Mouse (Mus musculus) lung, embryonic 14.5 days (tissue): ENCODE results near the gene Ypel2. TPM values are rescaled to one million over a fixed set of nuclear protein-coding genes. Genes with fewer than 3 reads are reported as not detected.

Source experiments
- ATAC-seq: fragments of 200-750 bp; cut with Nextera tagmentation; 2 replicates; pipeline ENCODE4 v1.8.0; 2017; ENCODE audit warnings: mild to moderate bottlenecking, moderate TSS enrichment, moderate library complexity; ENCODE audit not compliant: insufficient read depth
- DNase-seq: peaks from one replicate; pipeline ENCODE4 v3.0.0-alpha.2; 2015
- H3K27ac ChIP-seq: fragments of 300-500 bp; sonication (generic); 2 replicates; pipeline ENCODE4 v1.5.1; 2014; ENCODE audit warnings: low read depth, mild to moderate bottlenecking, moderate library complexity
- H3K27me3 ChIP-seq: fragments of 300-500 bp; sonication (generic); 2 replicates; pipeline ENCODE4 v1.6.1; 2014; ENCODE audit warnings: low read length, control low read depth; ENCODE audit not compliant: insufficient read depth
- H3K36me3 ChIP-seq: fragments of 300-500 bp; sonication (generic); 2 replicates; pipeline ENCODE4 v1.6.1; 2014; ENCODE audit warnings: control low read depth; ENCODE audit not compliant: insufficient read depth
- H3K4me1 ChIP-seq: fragments of 300-500 bp; sonication (generic); 2 replicates; pipeline ENCODE4 v1.6.1; 2014; ENCODE audit warnings: antibody characterized with exemption, control low read depth; ENCODE audit not compliant: insufficient read depth
- H3K4me2 ChIP-seq: fragments of 300-500 bp; sonication (generic); 2 replicates; pipeline ENCODE4 v1.6.1; 2014; ENCODE audit warnings: mild to moderate bottlenecking
- H3K4me3 ChIP-seq: fragments of 300-500 bp; sonication (generic); 2 replicates; pipeline ENCODE4 v1.5.1; 2014; ENCODE audit warnings: low read depth, low read length
- H3K9ac ChIP-seq: fragments of 300-500 bp; sonication (generic); 2 replicates; pipeline ENCODE4 v1.6.1; 2014
- H3K9me3 ChIP-seq: fragments of 300-500 bp; sonication (generic); 2 replicates; pipeline ENCODE4 v1.6.1; 2016; ENCODE audit warnings: low read depth, low read length, control low read depth
- CTCF ChIP-seq: IDR thresholded peaks from 2 replicates; pipeline ENCODE4 v1.5.1; 2016; ENCODE audit warnings: antibody characterized with exemption, low read depth
- WGBS: fragments of 180-500 bp; shearing (Covaris S2); extraction: QIAGEN DNeasy Blood & Tissue Kit; methylation state at CpG from one replicate; pipeline ENCODE4 v1.1.7; 2014; 5-methylcytosine and 5-hydroxymethylcytosine counted together
- polyA plus RNA-seq: library from polyadenylated mRNA; unstranded; fragments of >200 nt; fragmentation: Nextera tagmentation; extraction: Ambion mirVana; gene quantifications from 2 replicates; pipeline ENCODE4 v1.2.1, GENCODE M21; 2014

Gene Ypel2
- polyA plus RNA-seq, 1 experiment from 2014 or later: 6.8 TPM

- DNase-seq (no peak), ATAC-seq (no peak)
- H3K9ac ChIP-seq: no peak overlapping the region
- H3K27ac ChIP-seq: no peak overlapping the region
- 58% methylated on average over 8 of the region's 8 CpGs for WGBS
- no peaks in the 10 kb centered on the region for H3K9me3 ChIP-seq
- H3K4me1 ChIP-seq: peaks cover 5% of the 10 kb centered on the region
- H3K36me3 ChIP-seq: peaks cover 33% of the 10 kb centered on the region; the same call in 1 of the 2 replicates
- no peak for TF ChIP-seq CTCF
- H3K4me3 ChIP-seq: no peak overlapping the region
- no peak overlapping the region for H3K4me2 ChIP-seq
- H3K27me3 ChIP-seq: no peaks in the 10 kb centered on the region
Measured at GRCm38 (mm10) chr11:86945058-86945457, 48.4 kb downstream of the Ypel2 start.

GRCm38 (mm10) chr11:86944539-86944938 is 49.0 kb downstream of the Ypel2 start:
- Histone ChIP-seq H3K4me3 (no peak overlapping the region), H3K27ac (peak overlapping the region; percentile 64; the same call in 1 of the 2 replicates), H3K9me3 (no peaks in the 10 kb centered on the region), H3K4me1 (peaks cover 5% of the 10 kb centered on the region), H3K4me2 (no peak overlapping the region), H3K27me3 (no peaks in the 10 kb centered on the region), H3K9ac (no peak overlapping the region), H3K36me3 (peaks cover 32% of the 10 kb centered on the region; the same call in 1 of the 2 replicates)
- DNase-seq (peak; percentile 76), ATAC-seq (peak; percentile 60; the same call in 1 of the 2 replicates)
- no peak for TF ChIP-seq CTCF
- 46% methylated on average over 8 of the region's 8 CpGs for WGBS

GRCm38 (mm10) chr11:86941904-86942303 is 51.6 kb downstream of the Ypel2 start:
- Histone ChIP-seq H3K9ac (no peak overlapping the region), H3K4me2 (no peak overlapping the region), H3K36me3 (peaks cover 32% of the 10 kb centered on the region; the same call in 1 of the 2 replicates), H3K9me3 (no peaks in the 10 kb centered on the region), H3K27me3 (no peaks in the 10 kb centered on the region), H3K4me3 (no peak overlapping the region), H3K27ac (no peak overlapping the region), H3K4me1 (peaks cover 5% of the 10 kb centered on the region)
- ATAC-seq: no peak
- no peak for DNase-seq
- WGBS: 78% methylated on average over 8 of the region's 8 CpGs
- no peak for TF ChIP-seq CTCF

- Histone ChIP-seq H3K36me3 (peaks cover 32% of the 10 kb centered on the region; the same call in 1 of the 2 replicates), H3K4me2 (no peak overlapping the region), H3K4me1 (no peaks in the 10 kb centered on the region; the same call in 1 of the 2 replicates), H3K27ac (no peak overlapping the region), H3K9me3 (no peaks in the 10 kb centered on the region), H3K4me3 (no peak overlapping the region), H3K9ac (no peak overlapping the region), H3K27me3 (no peaks in the 10 kb centered on the region)
- DNase-seq: no peak
- 62% methylated on average over 6 of the region's 6 CpGs for WGBS
- TF ChIP-seq CTCF: no peak
- ATAC-seq: no peak
Measured at GRCm38 (mm10) chr11:86939503-86939902, 54.0 kb downstream of the Ypel2 start.

GRCm38 (mm10) chr11:86938551-86938950 is 55.0 kb downstream of the Ypel2 start:
- no peak for DNase-seq
- no peaks in the 10 kb centered on the region for H3K4me1 ChIP-seq
- ATAC-seq: no peak
- no peak overlapping the region for H3K9ac ChIP-seq
- H3K36me3 ChIP-seq: peaks cover 24% of the 10 kb centered on the region; the same call in 1 of the 2 replicates
- WGBS: 50% methylated on average over 3 of the region's 3 CpGs
- H3K4me2 ChIP-seq: no peak overlapping the region
- H3K9me3 ChIP-seq: no peaks in the 10 kb centered on the region
- H3K27ac ChIP-seq: no peak overlapping the region
- no peaks in the 10 kb centered on the region for H3K27me3 ChIP-seq
- H3K4me3 ChIP-seq: no peak overlapping the region
- TF ChIP-seq CTCF: no peak

GRCm38 (mm10) chr11:86938108-86938507 is 55.4 kb downstream of the Ypel2 start:
- Histone ChIP-seq H3K27me3 (no peaks in the 10 kb centered on the region), H3K27ac (no peak overlapping the region), H3K4me3 (no peak overlapping the region), H3K4me2 (no peak overlapping the region), H3K9ac (no peak overlapping the region), H3K9me3 (no peaks in the 10 kb centered on the region), H3K36me3 (peaks cover 21% of the 10 kb centered on the region; the same call in 1 of the 2 replicates), H3K4me1 (no peaks in the 10 kb centered on the region)
- WGBS: 69% methylated on average over 4 of the region's 4 CpGs
- no peak for DNase-seq
- no peak for ATAC-seq
- TF ChIP-seq CTCF: no peak

- DNase-seq (no peak), ATAC-seq (no peak)
- no peaks in the 10 kb centered on the region for H3K9me3 ChIP-seq
- H3K27ac ChIP-seq: no peak overlapping the region
- H3K4me3 ChIP-seq: no peak overlapping the region
- peaks cover 14% of the 10 kb centered on the region; the same call in 1 of the 2 replicates for H3K36me3 ChIP-seq
- 72% methylated on average over 9 of the region's 9 CpGs for WGBS
- H3K9ac ChIP-seq: no peak overlapping the region
- no peaks in the 10 kb centered on the region for H3K4me1 ChIP-seq
- H3K27me3 ChIP-seq: no peaks in the 10 kb centered on the region
- no peak for TF ChIP-seq CTCF
- H3K4me2 ChIP-seq: no peak overlapping the region
Measured at GRCm38 (mm10) chr11:86936938-86937337, 56.6 kb downstream of the Ypel2 start.
